Mouse (Mus musculus) embryonic facial prominence, embryonic 12.5 days (tissue): ENCODE measurements around the gene Zkscan17. TPM values are rescaled to one million over a fixed set of nuclear protein-coding genes. Genes with fewer than 3 reads are reported as not detected.

Source experiments
- ATAC-seq: fragments of 200-750 bp; cut with Nextera tagmentation; 2 replicates; pipeline ENCODE4 v1.8.0; 2017; ENCODE audit not compliant: insufficient number of reproducible peaks, insufficient read depth, low FRiP score, low TSS enrichment
- H3K27ac ChIP-seq: fragments of 300-500 bp; sonication (generic); 2 replicates; pipeline ENCODE4 v1.5.1; 2016; ENCODE audit warnings: mild to moderate bottlenecking
- H3K27me3 ChIP-seq: fragments of 300-500 bp; sonication (generic); 2 replicates; pipeline ENCODE4 v1.6.1; 2016; ENCODE audit warnings: mild to moderate bottlenecking, moderate library complexity
- H3K36me3 ChIP-seq: fragments of 300-500 bp; sonication (generic); 2 replicates; pipeline ENCODE4 v1.6.1; 2016; ENCODE audit warnings: mild to moderate bottlenecking
- H3K4me1 ChIP-seq: fragments of 300-500 bp; sonication (generic); 2 replicates; pipeline ENCODE4 v1.6.1; 2016
- H3K4me2 ChIP-seq: fragments of 300-500 bp; sonication (generic); replicated peaks from 2 replicates; pipeline ENCODE4 v1.6.1; 2016; ENCODE audit warnings: mild to moderate bottlenecking, moderate library complexity
- H3K4me3 ChIP-seq: fragments of 300-500 bp; sonication (generic); 2 replicates; pipeline ENCODE4 v1.5.1; 2016; ENCODE audit warnings: mild to moderate bottlenecking
- H3K9ac ChIP-seq: fragments of 300-500 bp; sonication (generic); 2 replicates; pipeline ENCODE4 v1.6.1; 2016; ENCODE audit warnings: mild to moderate bottlenecking, moderate library complexity
- H3K9me3 ChIP-seq: fragments of 300-500 bp; sonication (generic); 2 replicates; pipeline ENCODE4 v1.6.1; 2016; ENCODE audit warnings: mild to moderate bottlenecking, moderate library complexity
- WGBS: fragments of 180-500 bp; shearing (Covaris S2); methylation state at CpG from one replicate; pipeline ENCODE4 v1.1.7; 2016; 5-methylcytosine and 5-hydroxymethylcytosine counted together
- polyA plus RNA-seq: library from polyadenylated mRNA; unstranded; fragments of >200 nt; fragmentation: Nextera tagmentation; extraction: Ambion mirVana; gene quantifications from 2 replicates; pipeline ENCODE4 v1.2.1, GENCODE M21; 2016

Zkscan17 gene
- polyA plus RNA-seq, 1 experiment from 2014 or later = 28.3 TPM

- H3K9ac ChIP-seq = no peak within 1 kb of the TSS
- H3K4me2 ChIP-seq = no peak within 1 kb of the TSS
- H3K4me3 ChIP-seq = no peak within 1 kb of the TSS
- H3K36me3 ChIP-seq = no peaks in the 10 kb centered on the region
- no peaks in the 10 kb centered on the region for H3K27me3 ChIP-seq
- no peak within 1 kb of the TSS for H3K27ac ChIP-seq
- no peak for ATAC-seq
- H3K4me1 ChIP-seq = peaks cover 4% of the 10 kb centered on the region
- no peaks in the 10 kb centered on the region for H3K9me3 ChIP-seq
- 38% methylated on average over 3 of the region's 3 CpGs for WGBS
Measured at GRCm38 (mm10) chr11:59541324-59541723, 14.8 kb upstream of the Zkscan17 start, which contains the start of gene Nlrp3. TSS of gene Nlrp3 (plus strand) at chr11:59541568.

DNA sequence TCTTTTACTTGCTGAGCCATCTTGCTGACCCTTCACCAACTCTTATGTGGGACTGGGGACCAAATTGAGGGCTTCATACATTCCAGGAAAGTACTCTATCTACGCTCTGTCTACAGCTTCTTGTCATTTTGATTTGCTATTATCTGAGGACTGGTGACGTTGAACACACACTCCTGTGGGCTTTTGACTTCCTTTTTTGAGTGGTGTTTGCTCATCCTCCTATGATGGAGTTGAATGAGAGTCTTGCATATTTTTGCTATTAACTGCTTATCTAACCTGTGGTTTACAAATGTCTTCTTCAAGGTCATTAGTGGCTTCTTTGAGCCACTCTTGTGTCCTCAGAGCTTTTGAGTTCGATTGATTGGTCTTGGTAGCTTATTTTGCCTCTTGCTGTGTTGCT lies 13.6 kb upstream of the Zkscan17 start:
- H3K36me3 ChIP-seq = no peaks in the 10 kb centered on the region
- H3K27ac ChIP-seq = no peak overlapping the region
- H3K4me1 ChIP-seq = peaks cover 4% of the 10 kb centered on the region
- H3K4me2 ChIP-seq = no peak overlapping the region
- ATAC-seq = no peak
- no peak overlapping the region for H3K4me3 ChIP-seq
- H3K9me3 ChIP-seq = no peaks in the 10 kb centered on the region
- WGBS = 82% methylated on average over 3 of the region's 3 CpGs
- no peaks in the 10 kb centered on the region for H3K27me3 ChIP-seq
- no peak overlapping the region for H3K9ac ChIP-seq

GRCm38 (mm10) chr11:59538387-59538786 lies 11.8 kb upstream of the Zkscan17 start:
- 43% methylated on average over 11 of the region's 11 CpGs for WGBS
- no peaks in the 10 kb centered on the region for H3K27me3 ChIP-seq
- no peak overlapping the region for H3K4me3 ChIP-seq
- no peak overlapping the region for H3K4me2 ChIP-seq
- H3K27ac ChIP-seq = no peak overlapping the region
- no peak overlapping the region for H3K9ac ChIP-seq
- H3K9me3 ChIP-seq = no peaks in the 10 kb centered on the region
- H3K4me1 ChIP-seq = peaks cover 4% of the 10 kb centered on the region
- no peak for ATAC-seq
- H3K36me3 ChIP-seq = no peaks in the 10 kb centered on the region

DNA sequence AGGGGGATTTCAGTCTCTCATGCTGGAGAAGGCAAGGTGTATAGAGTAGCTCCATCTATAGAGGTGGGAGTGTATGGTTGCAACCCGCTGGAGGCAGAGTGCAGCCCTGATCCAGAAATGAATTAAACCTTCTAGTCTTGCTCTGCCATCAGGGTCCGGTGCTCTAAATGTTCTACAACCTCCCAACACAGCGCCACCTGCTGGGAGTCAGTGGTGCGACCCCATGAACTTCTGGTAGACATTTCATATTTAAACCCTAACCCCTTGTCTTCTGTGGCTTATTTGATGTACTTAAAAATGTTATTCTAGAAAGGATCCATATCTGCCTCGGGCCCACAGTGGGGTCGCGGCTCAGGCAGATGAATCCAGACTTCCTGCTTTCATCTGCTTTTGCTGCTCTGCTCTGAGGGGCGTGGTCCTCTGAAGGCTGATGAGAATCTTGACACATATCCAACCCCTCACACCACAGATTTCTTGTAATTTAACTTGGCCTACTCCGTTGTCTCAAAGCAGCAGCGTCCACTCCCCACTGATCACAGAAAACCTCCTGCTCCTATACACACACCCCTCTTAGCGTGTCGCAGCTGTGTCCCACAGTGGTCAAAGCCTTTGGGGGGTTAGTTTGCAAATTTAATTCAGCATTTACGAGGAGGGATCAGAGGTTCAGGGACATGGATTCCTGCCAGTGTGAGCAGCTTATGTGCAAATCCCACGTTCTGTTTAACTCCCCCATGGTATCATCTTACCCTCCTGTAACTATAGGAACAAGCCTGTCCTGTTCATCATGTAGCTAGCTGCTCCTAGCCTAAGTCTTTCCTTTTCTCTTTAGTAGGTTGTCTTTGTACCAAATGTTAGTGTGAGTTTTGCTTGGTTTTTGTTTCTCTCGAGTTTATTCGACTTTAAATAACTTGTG lies 10.9 kb upstream of the Zkscan17 start:
- H3K4me3 ChIP-seq = no peak overlapping the region
- H3K4me1 ChIP-seq = peaks cover 4% of the 10 kb centered on the region
- 0 out of 2 replicates have a peak overlapping the region, but pooled peaks have one; percentile 27 for H3K27ac ChIP-seq
- H3K4me2 ChIP-seq = 0 out of 2 replicates have a peak overlapping the region, but pooled peaks have one; percentile 11
- no peak overlapping the region for H3K9ac ChIP-seq
- no peaks in the 10 kb centered on the region for H3K36me3 ChIP-seq
- no peaks in the 10 kb centered on the region for H3K9me3 ChIP-seq
- 58% methylated on average over 16 of the region's 16 CpGs for WGBS
- ATAC-seq = 0 out of 2 replicates have a peak, but pooled peaks have one; percentile 41
- no peaks in the 10 kb centered on the region for H3K27me3 ChIP-seq

GRCm38 (mm10) chr11:59531562-59531961 lies 5.0 kb upstream of the Zkscan17 start:
- Histone ChIP-seq H3K9ac (no peak overlapping the region), H3K4me3 (no peak overlapping the region), H3K27me3 (no peaks in the 10 kb centered on the region), H3K9me3 (no peaks in the 10 kb centered on the region), H3K27ac (no peak overlapping the region), H3K4me2 (no peak overlapping the region), H3K36me3 (no peaks in the 10 kb centered on the region), H3K4me1 (peaks cover 7% of the 10 kb centered on the region; the same call in 1 of the 2 replicates)
- WGBS = 68% methylated on average over 5 of the region's 5 CpGs
- 0 out of 2 replicates have a peak, but pooled peaks have one; percentile 22 for ATAC-seq

DNA sequence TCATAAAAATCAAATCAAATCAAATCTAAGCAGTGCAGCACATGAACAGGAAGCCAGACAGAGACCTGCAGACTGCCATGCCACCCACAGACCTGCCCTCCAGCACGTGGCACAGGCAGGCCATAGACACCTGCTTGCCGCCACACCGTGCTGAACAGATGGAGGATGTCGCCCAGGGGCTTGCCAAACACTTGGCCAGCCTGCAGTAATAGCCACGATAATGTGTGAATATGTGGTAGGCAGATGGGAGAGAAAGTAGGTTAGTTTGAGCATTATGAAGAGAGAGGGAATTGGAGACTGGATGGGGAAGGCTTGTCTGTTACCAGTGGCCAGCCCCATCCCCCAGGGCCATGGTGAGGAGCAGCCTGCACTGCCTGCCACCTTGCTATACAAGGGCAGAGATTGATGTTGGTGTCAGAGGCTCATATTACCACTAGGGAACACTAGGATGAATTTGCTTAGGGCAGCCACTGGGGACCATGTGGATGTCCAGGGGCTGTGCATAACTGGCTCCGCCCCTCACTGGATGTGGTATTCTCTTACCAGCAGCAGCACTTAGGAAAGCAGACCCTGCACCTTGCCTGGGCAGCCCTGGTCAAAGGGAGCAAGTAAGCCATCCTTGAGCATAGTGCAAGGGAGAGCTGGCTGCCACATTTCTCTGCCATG lies 4.5 kb upstream of the Zkscan17 start:
- Histone ChIP-seq H3K27me3 (no peaks in the 10 kb centered on the region), H3K4me2 (no peak overlapping the region), H3K4me3 (no peak overlapping the region), H3K27ac (no peak overlapping the region), H3K9me3 (no peaks in the 10 kb centered on the region), H3K4me1 (peaks cover 7% of the 10 kb centered on the region; the same call in 1 of the 2 replicates), H3K9ac (no peak overlapping the region), H3K36me3 (no peaks in the 10 kb centered on the region)
- WGBS = 77% methylated on average over 6 of the region's 6 CpGs
- peak; percentile 35; the same call in 1 of the 2 replicates for ATAC-seq

GRCm38 (mm10) chr11:59530221-59530620 lies 3.7 kb upstream of the Zkscan17 start:
- Histone ChIP-seq H3K36me3 (no peaks in the 10 kb centered on the region), H3K27me3 (no peaks in the 10 kb centered on the region), H3K9ac (no peak overlapping the region), H3K4me2 (no peak overlapping the region), H3K27ac (no peak overlapping the region), H3K9me3 (no peaks in the 10 kb centered on the region), H3K4me3 (no peak overlapping the region), H3K4me1 (peaks cover 7% of the 10 kb centered on the region; the same call in 1 of the 2 replicates)
- WGBS = 91% methylated on average over 5 of the region's 5 CpGs
- no peak for ATAC-seq

DNA sequence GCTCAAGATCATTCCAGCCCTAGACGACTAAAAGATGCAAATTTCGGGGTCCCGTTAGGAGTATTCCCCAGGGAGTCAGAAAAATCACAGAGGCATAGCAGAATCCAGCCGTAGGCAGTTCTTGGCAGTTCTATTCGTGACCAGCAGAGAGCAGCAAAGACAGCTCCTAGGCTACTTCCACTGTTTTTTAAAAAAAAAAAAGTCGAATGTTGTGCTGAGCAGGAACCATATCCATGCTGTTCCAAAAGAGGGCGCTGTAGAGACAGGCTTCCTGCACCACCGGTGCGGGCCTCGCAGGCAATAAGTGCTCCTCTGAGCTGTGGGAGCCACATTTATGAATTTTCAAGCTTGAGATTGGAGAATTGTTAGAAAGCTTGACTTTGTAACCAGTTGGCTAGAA lies 1.3 kb downstream of the Zkscan17 start:
- no peak overlapping the region for H3K4me3 ChIP-seq
- WGBS = 14% methylated on average over 10 of the region's 10 CpGs

DNA sequence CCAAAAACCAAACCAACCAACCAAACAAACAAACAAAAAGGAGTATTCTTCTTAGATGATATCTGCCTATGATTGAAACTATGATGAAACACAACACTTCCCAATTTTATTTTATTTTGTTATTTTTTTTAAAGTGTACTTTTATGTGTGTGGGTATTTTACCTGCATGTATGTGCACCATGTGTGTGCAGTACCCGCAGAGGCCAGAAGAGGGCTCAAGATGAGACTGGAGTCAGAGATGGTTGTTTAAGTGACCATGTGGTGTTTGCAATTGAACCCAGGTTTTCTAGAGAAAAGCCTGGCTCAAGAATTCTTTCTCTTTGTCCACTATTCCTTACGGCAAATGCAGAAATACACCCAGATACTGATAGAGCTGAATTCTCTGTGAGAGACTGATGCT lies 2.4 kb downstream of the Zkscan17 start:
- ATAC-seq = no peak
- Histone ChIP-seq H3K27ac (no peak overlapping the region), H3K4me2 (no peak overlapping the region), H3K9me3 (no peaks in the 10 kb centered on the region), H3K36me3 (no peaks in the 10 kb centered on the region), H3K9ac (no peak overlapping the region), H3K4me1 (no peaks in the 10 kb centered on the region), H3K27me3 (no peaks in the 10 kb centered on the region), H3K4me3 (no peak overlapping the region)
- WGBS = 90% methylated on average over 2 of the region's 2 CpGs

More for the DNA sequence above, 1.3 kb downstream of the Zkscan17 start:
- H3K9me3 ChIP-seq = no peaks in the 10 kb centered on the region
- H3K9ac ChIP-seq = no peak overlapping the region
- no peaks in the 10 kb centered on the region for H3K36me3 ChIP-seq
- H3K27me3 ChIP-seq = no peaks in the 10 kb centered on the region
- H3K27ac ChIP-seq = no peak overlapping the region
- H3K4me2 ChIP-seq = no peak overlapping the region
- ATAC-seq = no peak
- no peaks in the 10 kb centered on the region for H3K4me1 ChIP-seq

- ATAC-seq = no peak
- Histone ChIP-seq H3K36me3 (no peaks in the 10 kb centered on the region), H3K27me3 (no peaks in the 10 kb centered on the region), H3K9me3 (no peaks in the 10 kb centered on the region), H3K27ac (no peak overlapping the region), H3K4me2 (no peak overlapping the region), H3K4me1 (no peaks in the 10 kb centered on the region), H3K4me3 (no peak overlapping the region), H3K9ac (peak overlapping the region; percentile 5; the same call in 1 of the 2 replicates)
- WGBS = 62% methylated on average over 6 of the region's 6 CpGs
Measured at GRCm38 (mm10) chr11:59519741-59520495, 6.6 kb downstream of the Zkscan17 start.

DNA sequence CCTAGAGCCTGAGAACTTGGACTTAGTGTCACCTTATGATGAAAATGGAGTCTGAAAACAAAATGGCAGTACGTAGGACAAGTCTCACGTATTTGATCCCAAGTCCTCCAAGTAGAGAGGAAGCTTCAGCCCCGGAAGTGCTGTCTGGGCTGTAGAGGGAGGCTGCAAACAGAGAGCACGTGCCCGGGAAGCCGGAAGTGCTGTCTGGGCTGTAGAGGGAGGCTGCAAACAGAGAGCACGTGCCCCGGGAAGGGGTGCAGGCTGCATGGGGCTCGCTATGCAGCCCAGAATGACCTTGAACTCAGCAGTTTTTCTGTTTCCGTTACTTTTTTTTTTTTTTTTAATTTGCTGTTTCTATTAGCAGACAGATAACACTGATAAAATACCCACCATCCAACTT lies 8.3 kb downstream of the Zkscan17 start:
- ATAC-seq = no peak
- no peaks in the 10 kb centered on the region for H3K4me1 ChIP-seq
- no peaks in the 10 kb centered on the region for H3K36me3 ChIP-seq
- WGBS = 59% methylated on average over 10 of the region's 10 CpGs
- H3K4me2 ChIP-seq = no peak overlapping the region
- no peak overlapping the region for H3K4me3 ChIP-seq
- no peaks in the 10 kb centered on the region for H3K27me3 ChIP-seq
- H3K27ac ChIP-seq = no peak overlapping the region
- H3K9ac ChIP-seq = no peak overlapping the region
- H3K9me3 ChIP-seq = no peaks in the 10 kb centered on the region
